Mouse (Mus musculus) heart, postnatal 14 days (tissue): Measurements from ENCODE around the gene Upk1b. TPM values are rescaled to one million over a fixed set of nuclear protein-coding genes. Genes with fewer than 3 reads are reported as not detected.

Source experiments
- DNase-seq, 2 experiments: peaks; one replicate each; pipeline ENCODE4 v3.0.0; 2021 to 2022
- intact Hi-C: fragments of 180-260 bp; cut with DNase I; formaldehyde crosslinking; loops from one replicate; pipeline ENCODE4 v1.15.1; 2025
- total RNA-seq, 2 experiments: library from RNA; stranded (reverse); gene quantifications; 2 replicates each; pipeline ENCODE4 v1.2.3; 2021

Gene Upk1b
- total RNA-seq, 2 experiments from 2014 or later: 6.7 to 8.1 TPM

DNA sequence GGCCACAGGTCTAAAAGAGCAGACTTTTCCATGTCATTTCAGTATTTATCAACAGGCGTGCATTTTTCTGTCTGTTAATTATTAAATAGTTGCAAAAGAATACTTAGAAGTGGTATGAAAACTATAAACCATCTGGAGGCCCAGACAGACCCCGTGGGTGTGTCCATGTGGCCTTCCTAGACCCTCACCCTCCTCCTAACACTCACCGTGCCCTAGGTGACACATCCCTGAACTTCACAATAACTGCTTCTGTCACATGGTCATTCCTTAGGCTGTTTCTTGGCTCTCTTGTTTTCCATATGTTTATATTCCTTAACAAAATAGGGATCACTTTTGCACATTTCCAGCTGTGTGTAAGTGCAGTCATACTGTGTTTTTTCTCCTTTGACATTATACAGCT is 33.5 kb downstream of the Upk1b start:
- intact Hi-C loops: no loop called here
- no peak for DNase-seq

DNA sequence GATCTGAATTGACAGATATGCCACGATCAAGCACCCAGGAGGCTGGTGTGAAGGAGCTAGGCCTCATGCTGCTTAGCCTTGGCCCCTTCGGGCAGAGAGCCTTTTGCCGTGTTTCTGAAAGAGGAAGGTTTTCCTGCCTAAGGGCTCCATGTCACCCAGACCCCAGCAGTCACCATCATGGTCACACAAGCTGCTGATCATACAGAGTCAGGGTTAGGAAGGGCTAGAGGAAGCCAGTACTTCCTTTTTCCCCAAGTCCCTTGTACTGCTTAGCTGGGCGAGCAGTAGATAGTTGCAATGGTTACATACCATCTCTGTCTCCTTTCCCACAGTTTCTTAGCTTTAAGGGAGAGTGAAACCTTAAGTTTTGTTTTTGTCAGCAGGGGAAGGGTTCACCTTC is 36.6 kb downstream of the Upk1b start:
- no peak for DNase-seq
- intact Hi-C loops: no loop called here

DNA sequence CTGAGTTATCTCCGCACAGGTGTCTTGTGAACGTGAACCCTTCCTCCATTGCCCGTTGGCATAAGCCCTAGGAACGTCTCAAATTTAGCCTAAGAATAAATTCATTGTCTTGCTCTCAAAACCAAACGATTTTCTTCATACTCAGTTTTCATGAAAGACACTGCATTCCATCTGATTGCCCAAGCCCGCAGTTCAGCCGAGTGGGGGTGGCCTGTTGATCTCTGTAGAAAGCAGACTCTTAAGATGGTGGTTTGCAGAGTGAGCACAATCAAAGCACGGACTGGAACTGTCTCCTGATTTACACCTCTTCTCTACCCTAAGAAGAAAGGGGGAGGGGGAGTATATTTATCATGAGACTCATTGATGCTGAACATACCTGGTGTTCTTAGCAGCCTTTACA is 37.7 kb downstream of the Upk1b start:
- intact Hi-C loops: no loop called here
- no peak for DNase-seq

DNA sequence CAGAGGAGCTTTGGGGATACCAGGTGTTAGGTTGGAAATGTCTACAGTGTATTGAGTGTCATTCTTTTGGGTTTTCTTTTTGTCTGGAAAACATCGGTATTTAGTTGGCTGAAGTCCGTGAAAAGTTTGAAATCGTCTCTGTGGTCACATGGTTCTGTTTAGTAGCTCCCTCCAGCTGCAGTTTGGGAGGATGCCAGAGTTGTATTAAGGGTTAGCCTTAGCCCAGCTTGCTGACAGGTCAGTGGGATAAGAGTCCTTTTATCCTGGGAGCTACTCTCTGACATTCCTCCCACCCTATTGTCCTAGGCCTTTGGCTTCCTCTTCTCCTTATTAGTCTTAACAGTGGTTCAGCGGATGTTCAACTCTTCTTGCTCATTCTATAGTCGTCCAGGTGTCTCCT is 38.2 kb downstream of the Upk1b start:
- intact Hi-C loops: no loop called here
- peak in 1 of 2 experiments; percentile 22 for DNase-seq

DNA sequence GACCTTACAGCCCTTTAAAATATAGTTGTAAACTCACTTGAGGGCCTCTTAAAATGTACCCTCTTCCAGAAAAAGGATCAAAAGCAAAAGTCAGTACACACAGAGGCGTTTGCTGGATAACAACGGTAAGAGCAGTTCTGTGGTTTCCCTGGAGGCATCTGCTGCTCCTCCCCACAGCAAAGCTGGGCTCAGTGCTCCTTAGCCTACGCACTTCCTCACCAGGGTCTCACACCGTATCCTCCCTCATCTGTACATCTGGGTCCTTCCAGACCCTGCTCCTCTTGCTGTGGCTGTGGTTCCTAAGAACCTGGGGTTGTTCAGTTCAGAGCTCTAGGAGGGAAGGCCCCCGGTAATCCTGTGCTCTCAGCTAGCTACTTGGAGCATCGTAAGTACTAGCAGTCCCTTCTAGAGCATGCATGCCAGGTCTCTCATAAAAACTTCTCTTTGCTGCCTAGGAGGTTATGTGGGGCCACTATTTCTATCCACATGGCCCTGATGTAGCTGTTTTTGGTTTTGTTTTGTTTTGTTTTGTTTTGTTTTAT is 39.2 kb downstream of the Upk1b start:
- intact Hi-C loops: no loop called here
- DNase-seq: no peak

DNA sequence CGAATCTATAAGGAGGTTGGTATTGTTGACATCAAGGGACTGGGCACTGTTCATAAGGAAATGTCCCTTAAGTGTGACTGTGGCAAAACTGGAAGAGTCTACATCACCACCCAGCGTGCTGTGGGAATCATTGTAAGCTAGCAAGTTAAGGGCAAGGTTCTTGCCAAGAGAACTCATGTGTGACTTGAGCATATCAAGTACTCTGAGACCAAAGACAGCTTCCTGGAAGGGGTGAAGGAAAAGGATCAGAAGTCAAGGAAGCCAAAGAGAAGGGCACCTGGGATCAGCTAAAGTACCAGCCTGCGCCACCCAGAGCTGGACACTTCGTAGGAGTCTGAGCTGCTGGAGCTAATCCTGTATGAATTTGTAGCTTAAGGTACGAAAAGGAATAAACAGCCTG is 39.9 kb downstream of the Upk1b start:
- intact Hi-C loops: no loop called here
- DNase-seq: no peak

DNA sequence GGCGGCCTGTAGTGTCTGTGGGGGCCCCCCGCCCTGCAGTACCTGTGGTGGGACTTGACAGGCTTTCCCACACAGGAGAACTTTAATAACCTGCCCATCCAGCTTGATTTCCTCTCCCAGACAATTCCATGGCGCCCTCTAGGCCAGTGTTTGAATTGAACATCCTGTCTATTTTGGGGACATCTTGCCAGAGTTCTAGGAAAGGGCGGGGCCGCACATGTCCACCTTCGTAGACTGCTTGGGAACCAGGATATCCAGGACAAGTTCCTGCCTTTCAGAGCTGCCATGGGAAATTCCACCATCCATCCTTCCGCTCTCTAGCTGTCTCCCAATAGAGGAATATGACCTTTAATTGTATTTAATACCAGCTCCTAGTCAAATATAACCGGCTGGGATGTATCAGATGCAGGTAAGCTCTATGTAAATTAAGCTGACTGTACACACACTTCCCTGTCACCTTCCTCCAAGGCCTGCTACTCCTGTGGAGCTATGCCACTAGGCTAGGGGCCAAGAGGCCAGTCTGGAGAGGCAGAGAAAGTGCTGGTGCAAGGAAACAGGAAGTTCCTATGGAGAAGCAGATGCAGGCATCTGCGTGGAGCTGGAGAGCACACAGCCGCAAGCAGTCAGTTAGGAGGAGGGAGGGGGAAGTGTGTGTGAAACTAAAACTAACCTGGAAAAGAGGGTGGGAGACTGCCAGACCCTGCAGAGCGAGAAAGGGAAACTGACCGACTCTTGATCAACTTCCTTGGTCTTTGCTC is 41.8 kb downstream of the Upk1b start:
- DNase-seq: peak; percentile 34 to 40

DNA sequence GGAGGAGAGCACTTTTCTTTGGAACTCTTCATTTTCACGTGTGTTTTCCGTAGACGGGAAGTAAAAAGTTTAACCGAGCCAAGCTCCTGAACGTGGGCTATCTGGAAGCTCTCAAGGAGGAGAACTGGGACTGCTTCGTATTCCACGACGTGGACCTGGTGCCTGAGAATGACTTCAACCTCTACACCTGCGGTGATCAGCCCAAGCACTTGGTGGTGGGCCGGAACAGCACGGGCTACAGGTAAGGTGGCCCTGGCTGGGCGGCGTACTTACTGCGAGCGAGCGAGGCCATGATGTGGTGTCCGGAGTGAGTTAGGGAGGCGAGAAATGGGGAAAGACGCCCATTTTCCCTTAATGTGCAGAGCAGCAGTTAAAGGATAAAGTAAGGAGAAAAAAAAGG is 42.5 kb downstream of the Upk1b start:
- DNase-seq: no peak
- intact Hi-C loops: no loop called here

More for the DNA sequence above, 41.8 kb downstream of the Upk1b start:
- intact Hi-C loops: no loop called here

DNA sequence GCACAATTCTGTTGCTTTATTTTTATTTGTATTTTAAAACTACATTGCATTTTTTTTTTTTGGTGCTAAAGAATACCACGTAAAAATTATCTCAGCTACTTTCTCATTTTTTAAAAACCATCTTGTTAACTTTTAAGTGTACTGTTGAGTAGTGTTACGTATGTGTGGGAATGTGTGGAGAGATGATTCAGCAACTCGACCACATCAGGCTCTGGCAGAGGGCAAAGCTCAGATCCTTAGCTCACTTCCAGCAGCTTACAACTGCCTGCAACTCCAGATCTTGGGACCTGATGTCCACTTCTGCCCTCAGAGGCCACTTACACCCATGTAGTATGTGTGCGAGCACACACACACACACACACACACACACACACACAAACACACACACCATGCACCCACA is 43.6 kb downstream of the Upk1b start:
- DNase-seq: no peak
- intact Hi-C loops: no loop called here

DNA sequence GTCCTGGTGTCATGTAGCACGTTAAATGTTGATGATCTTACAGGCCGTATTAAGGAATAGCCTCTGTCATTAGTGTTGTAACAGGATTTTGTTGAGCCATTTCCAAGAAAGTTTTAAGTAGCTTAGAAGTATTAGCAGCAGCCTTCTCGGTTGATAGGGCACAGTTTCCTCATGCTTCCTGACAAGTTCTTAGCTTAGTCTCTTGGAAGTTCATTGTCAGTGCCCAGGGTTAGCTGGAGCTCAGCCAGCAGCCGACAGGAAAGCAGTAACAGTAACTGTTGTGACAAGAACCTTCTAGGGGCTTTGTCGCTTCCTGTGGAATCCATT is 44.0 kb downstream of the Upk1b start:
- intact Hi-C loops: no loop called here
- peak; percentile 40 to 42 for DNase-seq

DNA sequence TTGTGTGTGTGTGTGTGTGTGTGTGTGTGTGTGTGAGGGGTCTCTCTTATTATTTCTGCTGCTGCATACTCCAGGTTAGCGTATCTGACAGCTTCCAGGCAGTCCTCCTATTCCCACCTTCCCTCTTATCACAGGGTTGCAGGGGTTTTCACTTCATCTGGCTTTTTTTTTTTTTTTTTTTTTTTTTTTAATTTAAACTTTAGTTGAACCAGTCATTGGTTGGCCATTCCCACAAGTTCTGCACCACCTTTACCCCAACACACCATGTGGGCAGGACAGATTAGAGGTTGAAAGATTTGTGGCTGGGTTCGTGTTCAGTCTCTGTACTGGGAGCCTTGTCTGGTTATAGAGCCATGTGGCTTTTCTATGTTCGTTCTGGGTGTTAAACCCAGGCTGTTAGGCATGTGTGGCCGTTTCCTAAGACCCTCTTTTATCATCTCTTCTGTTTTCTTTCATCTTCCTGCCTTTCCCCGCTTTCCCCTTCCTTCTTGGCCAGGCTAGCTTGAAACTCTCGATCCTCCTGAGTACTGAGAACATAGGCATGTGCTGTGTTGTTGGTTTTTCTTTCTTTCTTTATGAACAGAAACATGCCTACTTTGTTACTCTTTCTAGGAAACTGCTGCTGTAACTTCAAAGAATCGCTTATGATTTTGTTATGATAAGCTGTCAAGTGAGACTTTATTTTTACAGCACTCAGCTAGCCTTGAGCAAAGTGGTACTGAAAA is 44.5 kb downstream of the Upk1b start:
- intact Hi-C loops: no loop called here
- no peak for DNase-seq

DNA sequence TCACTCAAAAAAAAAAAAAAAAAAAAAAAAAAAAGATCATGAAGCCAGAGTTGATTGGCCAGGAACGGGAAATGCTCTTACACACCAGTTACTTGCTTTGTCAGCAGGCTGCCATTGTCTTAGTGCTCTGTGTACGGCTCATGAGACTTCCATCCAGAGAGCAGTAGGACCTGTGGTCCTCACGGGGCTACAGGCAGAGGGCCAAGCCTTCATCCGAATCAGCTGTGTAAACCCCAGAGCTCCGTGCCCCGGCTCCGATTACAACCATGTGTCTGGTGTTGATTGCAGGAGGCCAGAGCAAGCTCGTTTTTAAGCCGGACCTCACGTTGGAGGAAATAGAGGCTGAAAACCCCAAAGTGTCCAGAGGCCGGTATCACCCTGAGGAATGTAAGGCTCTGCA is 46.5 kb downstream of the Upk1b start:
- intact Hi-C loops: no loop called here
- DNase-seq: no peak

DNA sequence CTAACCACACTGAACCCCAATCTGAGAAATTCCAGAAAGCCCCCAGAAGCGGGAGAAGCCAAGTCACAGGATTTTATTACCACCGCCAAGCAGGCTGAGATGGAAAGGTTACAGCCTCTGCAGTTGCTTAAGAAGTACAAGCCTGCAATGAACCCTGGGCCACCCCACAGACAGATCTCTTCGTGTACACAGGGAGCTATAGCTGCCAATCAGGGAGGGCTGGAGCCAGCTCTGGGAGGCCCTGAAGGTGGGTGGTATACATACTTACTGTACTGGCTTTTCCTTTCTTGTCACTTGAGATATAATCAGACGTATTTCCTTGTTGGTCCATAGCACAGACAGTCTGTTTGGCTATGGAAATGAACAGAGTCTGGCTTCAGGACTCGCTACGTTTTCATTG is 49.3 kb downstream of the Upk1b start:
- no peak for DNase-seq
- intact Hi-C loops: no loop called here

DNA sequence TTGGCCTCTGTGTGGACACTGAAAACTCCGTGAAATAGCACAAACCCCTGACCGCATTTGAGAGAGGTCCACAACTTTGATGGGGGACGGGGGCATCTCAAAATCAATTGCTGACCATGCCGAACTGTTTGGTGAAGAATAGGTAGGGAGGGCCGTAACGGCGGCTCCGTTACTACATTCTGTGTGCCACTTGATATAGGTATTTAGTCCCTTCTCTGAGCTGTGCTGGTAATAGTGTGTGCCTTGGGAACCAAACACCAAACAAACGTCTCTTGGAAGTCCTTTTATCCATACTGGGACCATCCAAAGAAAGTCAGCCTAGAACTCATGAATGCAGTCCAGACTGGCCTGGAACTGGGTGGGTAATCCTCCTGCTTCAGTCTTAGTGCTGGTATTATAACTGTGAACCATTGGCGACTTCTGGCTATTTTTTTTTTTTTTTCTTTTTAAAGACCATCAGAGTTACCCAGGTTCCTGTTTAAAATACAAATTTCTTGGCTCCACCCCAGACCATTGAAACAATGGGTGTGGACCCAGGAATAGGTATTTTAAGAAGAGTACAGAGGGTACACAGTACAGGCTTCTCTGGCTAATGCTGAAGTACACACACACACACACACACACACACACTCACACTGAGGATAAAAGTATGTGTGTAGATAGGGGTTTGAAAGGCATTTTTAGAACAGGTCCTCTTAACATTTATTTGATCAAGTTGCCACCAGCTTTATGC is 56.0 kb downstream of the Upk1b start:
- intact Hi-C loops: loop anchor here (2.0 kb wide), 1 partner anchor 69 kb away; no protein-coding TSS in a partner anchor
- DNase-seq: no peak

DNA sequence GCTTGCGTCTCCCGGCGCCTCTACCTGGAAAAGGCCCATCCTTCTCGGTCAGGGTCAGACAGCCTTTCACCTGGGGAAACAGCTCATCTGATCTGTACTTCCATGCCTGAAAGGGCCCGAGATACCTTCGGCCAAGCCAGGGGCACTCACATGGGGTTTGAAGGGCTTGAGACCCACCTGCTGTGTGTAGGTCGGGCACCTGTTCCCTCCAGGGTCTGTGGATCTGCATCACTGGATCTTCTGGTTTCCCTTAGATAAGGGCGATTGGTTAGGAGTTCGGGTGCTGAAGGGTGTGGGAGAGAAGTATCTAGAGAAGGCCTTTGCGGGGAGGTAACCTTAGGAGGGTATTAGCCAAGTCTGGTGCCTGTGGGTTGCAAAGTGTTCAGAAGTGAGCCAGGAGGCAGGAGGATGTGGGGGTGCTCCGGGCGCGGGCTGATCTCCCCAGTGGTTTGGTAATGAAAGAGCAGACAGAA is 57.4 kb downstream of the Upk1b start:
- peak in 1 of 2 experiments; percentile 16 for DNase-seq
- intact Hi-C loops: loop anchor here (2.0 kb wide), 1 partner anchor 70 kb away; no protein-coding TSS in a partner anchor

DNA sequence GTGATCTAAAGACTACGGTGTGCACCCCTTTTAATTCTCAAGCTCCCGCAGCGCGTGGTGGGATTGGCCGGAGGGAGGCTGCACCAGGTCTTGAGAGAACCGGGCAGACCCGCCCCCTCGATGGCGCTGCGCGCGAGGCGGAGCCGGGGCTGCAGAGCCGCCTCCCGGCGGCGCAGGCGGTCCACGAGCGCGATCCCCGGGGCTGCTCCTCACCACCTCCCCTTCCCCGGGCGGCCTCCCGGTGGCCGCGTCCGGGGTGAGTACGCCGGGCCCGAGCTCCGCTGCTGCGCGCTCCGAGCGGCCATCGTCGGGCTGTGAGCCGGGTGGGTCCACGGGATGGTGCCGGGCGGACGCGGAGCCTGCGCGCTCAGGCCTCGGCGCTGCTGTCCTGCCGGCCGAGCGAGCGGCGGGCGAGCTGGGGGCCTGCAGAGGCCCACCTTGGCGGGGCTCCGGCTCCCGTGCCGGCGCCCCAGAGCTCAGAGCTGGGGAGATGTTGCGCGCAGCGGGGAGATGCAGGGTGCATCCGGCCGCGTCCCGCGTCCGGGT is 57.9 kb downstream of the Upk1b start, which contains the start of gene B4galt4:
TSS of gene B4galt4 (plus strand) at position 152 of the 546 bp plus-strand sequence.
- intact Hi-C loops: loop anchor here (2.0 kb wide), 1 partner anchor 71 kb away; no protein-coding TSS in a partner anchor

DNA sequence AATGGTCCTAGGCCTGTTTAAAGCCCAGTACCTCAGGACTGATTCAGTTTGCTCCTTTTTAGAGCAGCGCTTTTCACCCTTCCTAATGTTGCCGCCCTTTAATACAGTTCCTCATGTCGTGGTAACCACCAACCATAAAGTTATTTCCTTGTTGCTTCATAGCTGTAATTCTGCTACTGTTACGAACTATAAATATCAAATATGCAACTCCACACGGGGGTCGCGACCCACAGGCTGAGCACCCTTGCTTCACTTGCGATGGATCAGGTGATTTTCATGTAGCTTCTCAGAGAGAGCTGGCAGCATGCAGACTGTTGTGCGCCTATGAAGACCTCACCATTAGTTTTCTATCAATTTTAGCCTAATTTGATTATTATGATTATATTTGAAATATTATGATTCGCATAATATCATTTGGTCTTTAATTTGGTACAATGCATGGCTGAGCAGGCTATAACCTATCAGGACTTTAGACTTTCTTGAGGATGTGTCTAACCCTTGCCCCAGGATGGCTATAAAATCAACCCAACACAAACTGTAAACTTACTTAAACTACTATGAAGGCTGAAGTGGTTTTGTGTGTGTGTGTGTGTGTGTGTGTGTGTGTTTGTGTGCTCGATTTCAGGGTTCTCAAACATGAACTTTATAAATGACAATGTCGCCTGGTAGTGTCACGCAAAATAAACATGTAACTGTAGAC is 58.8 kb downstream of the Upk1b start:
- no peak for DNase-seq
- intact Hi-C loops: no loop called here

More for the DNA sequence above, 57.9 kb downstream of the Upk1b start, which contains the start of gene B4galt4:
- peak; percentile 85 to 89 for DNase-seq

DNA sequence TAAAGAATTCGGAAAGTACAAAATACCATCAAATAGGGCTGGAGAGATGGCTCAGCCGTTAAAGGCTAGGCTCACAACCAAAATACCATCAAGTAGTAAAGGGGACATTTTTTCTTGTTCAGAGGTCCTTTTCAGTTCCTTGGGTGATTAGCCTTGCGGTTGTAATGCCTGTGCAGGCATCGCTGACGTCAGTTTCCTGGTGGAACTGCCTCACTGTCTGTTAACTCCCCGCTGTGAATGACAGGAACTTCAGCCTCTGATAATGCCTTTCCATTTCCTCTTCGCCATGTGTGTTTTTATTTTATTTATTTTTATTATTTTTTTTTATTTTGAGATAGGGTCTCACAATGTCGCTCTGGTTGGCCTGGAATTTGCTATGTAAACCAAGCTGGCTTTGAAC is 69.2 kb downstream of the Upk1b start:
- intact Hi-C loops: no loop called here
- no peak for DNase-seq

DNA sequence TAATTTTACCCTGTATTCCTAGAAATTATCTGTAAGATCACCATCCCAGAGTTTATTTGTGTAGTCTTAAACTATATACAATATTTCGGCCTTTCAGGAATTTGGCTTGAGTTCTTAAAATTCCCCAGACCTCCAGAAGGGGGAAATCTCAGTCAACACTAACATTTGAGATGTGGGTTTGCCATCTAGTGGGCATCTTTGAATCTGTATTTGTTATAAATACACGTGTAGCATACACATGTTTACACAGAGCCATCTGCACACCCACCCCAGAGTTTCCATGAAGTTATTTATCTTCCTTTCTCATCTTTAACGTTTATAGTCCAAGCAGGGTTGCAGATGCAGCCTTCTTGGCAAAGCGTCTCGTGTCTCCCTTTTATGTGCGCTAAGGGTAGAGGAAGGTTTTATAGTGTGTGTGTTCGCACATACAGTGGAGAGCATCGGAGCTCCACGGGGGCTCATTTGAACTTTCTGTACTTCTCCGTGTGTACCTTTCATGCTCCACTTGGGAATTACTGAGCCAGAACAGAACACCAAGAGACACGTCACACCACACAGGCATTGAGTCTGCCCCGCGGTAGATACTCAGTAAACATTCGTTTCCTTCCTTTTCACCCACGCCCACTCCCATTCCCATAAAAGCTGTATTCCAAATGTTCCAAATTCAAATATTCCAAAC is 70.4 kb downstream of the Upk1b start:
- intact Hi-C loops: loop anchor here (10.0 kb wide), 1 partner anchor 195 kb away; no protein-coding TSS in a partner anchor
- DNase-seq: no peak
